Mouse (Mus musculus): Measurements from ENCODE around the gene Ube2s.

DNA sequence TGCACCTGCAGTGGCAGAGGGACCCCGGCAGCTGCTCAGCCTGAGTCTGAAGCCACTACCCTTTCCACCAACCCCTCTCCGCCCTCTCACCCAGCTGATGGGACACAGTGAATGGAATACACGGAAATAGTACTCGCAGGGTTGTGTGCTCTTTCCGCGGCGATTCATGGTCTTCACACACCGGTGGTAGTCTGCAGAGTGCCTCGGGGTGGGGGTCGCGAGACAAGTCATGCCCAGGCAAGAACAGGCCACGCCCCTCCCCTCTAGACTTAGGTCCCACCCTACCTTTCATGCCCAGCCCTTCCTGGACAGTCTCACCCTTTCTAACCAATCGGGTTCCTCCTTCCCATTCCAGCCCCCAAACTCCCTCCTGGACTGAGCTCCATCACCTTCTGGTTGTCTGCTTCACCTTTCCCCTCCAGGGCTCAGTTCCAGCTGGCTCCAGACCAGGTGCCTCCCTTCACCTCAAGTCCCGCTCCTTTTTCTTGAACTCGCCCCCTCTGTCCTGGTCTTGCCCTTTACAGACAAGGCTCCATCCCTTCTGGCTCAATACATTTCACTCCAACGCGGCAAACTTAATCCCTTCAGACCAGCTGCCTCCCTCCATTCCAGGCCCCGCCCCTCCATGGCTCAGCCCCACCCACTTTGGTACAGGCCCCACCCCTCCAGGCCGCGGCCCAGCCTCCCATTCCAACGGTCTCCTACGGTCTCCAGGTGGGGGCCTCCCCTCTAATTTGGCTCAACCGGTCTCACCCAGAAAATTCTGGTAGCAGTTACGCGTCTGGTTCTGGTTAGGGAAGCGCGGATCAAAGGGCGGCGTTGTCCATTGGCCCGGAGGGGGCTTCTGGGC lies 60.2 kb downstream of the Ube2s start:
- TF ChIP-seq POLR2A (IDR thresholded peaks at IDR 0.05; ENCODE audit: extremely low read depth, insufficient read depth, low read length) (no peak), CTCF (IDR thresholded peaks at IDR 0.05; ENCODE audit: low read depth, low read length) (no peak)
